Mouse (Mus musculus): Measurements from ENCODE around the gene Tgoln1. TPM values are rescaled to one million over a fixed set of nuclear protein-coding genes. Genes with fewer than 3 reads are reported as not detected.

The Tgoln1 gene
- total and polyA plus RNA-seq, 3 experiments = 29.0 to 68.0 (median 60.1) TPM

DNA sequence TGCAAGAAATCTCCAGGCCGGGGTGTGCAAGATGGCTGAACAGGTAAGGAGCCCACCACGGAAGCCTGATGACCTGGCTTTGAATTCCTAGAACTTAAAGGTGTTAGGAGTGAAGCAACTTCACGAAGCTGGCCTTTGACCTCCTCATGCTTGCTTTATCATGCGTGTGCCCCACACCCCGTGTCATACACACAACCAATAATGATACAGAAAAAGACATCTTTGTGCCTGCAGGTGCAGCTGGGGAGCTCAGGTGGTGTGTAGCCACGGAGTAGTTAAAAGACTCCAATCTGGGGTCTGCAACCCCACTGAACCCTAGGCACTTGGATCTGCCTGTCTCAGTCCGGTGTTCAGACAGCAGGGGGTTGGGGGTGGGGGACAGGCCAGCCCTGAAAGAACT, 51.3 kb downstream of the Tgoln1 start:
- Histone ChIP-seq H3K36me3 (ENCODE audit: control insufficient read depth, insufficient read depth, low read length) (no peaks in the 10 kb centered on the region), H3K4me1 (ENCODE audit: control insufficient read depth, insufficient read depth, low read length) (peaks cover 5% of the 10 kb centered on the region), H3K27me3 (ENCODE audit: control insufficient read depth, insufficient read depth, low read length) (no peaks in the 10 kb centered on the region), H3K4me3 (no peak overlapping the region), H3K9ac (ENCODE audit: low read depth, low read length) (no peak overlapping the region), H3K79me2 (replicated peaks; ENCODE audit: control insufficient read depth, insufficient read depth, low read length) (no peaks in the 10 kb centered on the region), H3K27ac (no peak overlapping the region; the same call in 1 of the 2 replicates)
- intact Hi-C loops (cut with DNase I) = no loop called here
- WGBS = 82% methylated on average over 7 of the region's 7 CpGs
- DNase-seq = no peak
- TF ChIP-seq EP300 (IDR thresholded peaks at IDR 0.05; ENCODE audit: insufficient read depth, low read depth, low read length) (no peak), POLR2A (IDR thresholded peaks at IDR 0.05; ENCODE audit: insufficient read depth, low read depth, low read length) (no peak), CTCF (IDR thresholded peaks at IDR 0.05) (no peak)

DNA sequence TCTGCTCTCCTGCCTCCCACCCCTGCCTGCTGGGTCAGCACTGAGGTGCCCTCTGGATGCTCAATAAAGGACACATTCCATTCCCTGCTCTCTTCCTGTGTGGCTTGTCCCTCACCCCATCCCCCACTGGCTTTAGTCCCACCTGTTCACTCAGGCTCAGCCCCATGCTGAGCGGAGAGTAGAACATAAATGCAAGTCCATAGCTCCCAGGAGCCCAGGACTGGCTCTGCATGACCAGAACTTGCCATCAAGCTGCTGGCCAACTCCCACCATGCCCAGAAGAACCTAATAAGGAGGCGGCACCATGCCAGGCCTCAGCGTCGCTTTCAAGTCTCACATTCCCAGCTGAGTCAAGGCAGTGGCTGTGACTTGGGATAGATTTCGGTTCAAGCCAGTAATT, 53.9 kb downstream of the Tgoln1 start:
- intact Hi-C loops (cut with DNase I) = no loop called here
- Histone ChIP-seq H3K79me2 (replicated peaks; ENCODE audit: control insufficient read depth, insufficient read depth, low read length) (no peaks in the 10 kb centered on the region), H3K27ac (no peak overlapping the region), H3K4me3 (no peak overlapping the region), H3K36me3 (ENCODE audit: control insufficient read depth, insufficient read depth, low read length) (no peaks in the 10 kb centered on the region), H3K4me1 (ENCODE audit: control insufficient read depth, insufficient read depth, low read length) (peaks cover 1% of the 10 kb centered on the region), H3K27me3 (ENCODE audit: control insufficient read depth, insufficient read depth, low read length) (no peaks in the 10 kb centered on the region), H3K9ac (ENCODE audit: low read depth, low read length) (no peak overlapping the region)
- DNase-seq = no peak
- TF ChIP-seq POLR2A (IDR thresholded peaks at IDR 0.05; ENCODE audit: insufficient read depth, low read depth, low read length) (no peak), EP300 (IDR thresholded peaks at IDR 0.05; ENCODE audit: insufficient read depth, low read depth, low read length) (no peak), CTCF (IDR thresholded peaks at IDR 0.05) (no peak)
- 76% methylated on average over 5 of the region's 5 CpGs for WGBS

DNA sequence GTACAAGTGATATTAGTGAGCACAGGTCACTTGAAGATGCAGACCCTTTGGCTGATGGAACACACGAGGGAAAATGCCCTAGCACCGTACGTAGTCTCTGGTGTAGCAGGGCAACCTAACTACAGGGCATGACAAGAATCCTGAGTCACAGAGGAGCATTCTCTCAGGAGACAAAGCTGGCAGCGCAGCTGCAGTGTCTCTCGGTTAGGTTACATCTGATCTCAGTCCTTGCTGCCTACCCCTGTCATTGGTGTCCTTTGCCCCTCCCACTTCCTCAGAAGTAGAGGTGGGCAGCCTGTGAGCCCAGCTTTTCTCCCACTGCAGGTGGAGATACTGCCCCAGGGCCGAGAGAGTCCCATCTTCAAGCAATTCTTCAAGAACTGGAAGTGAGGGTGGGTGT, 54.3 kb downstream of the Tgoln1 start:
- no peak overlapping the region for H3K27ac ChIP-seq
- 65% methylated on average over 6 of the region's 6 CpGs for whole genome bisulfite sequencing
- DNase-seq = no peak
- TF ChIP-seq CTCF (IDR thresholded peaks at IDR 0.05) (no peak), POLR2A (IDR thresholded peaks at IDR 0.05; ENCODE audit: insufficient read depth, low read depth, low read length) (no peak), EP300 (IDR thresholded peaks at IDR 0.05; ENCODE audit: insufficient read depth, low read depth, low read length) (no peak)
- H3K4me3 ChIP-seq = no peak overlapping the region
- H3K79me2 ChIP-seq (replicated peaks; ENCODE audit: control insufficient read depth, insufficient read depth, low read length) = no peaks in the 10 kb centered on the region
- H3K4me1 ChIP-seq (ENCODE audit: control insufficient read depth, insufficient read depth, low read length) = peaks cover 1% of the 10 kb centered on the region
- intact Hi-C loops (cut with DNase I) = no loop called here
- H3K27me3 ChIP-seq (ENCODE audit: control insufficient read depth, insufficient read depth, low read length) = no peaks in the 10 kb centered on the region
- H3K36me3 ChIP-seq (ENCODE audit: control insufficient read depth, insufficient read depth, low read length) = no peaks in the 10 kb centered on the region
- no peak overlapping the region for H3K9ac ChIP-seq (ENCODE audit: low read depth, low read length)

DNA sequence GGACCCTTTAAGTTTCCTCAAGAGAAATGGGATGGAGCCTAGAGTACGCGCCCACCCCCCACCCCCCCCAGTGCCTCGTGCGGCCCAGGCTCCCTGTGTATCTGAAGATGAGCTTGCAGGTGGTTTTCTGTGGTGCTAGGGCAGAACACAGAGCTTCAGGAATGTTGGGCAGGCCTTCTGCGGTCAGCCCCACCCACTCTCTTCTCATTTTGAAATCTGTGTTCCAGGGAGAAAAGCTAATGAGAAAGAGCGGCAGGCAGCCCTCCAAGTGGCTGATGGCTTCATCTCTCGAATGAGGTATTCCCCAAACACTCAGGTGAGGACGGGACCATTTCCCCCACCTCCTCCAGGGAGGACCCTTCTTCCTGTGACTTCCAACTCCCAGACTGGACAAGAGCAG, 56.0 kb downstream of the Tgoln1 start:
- no peaks in the 10 kb centered on the region for H3K36me3 ChIP-seq (ENCODE audit: control insufficient read depth, insufficient read depth, low read length)
- DNase-seq = no peak
- H3K79me2 ChIP-seq (replicated peaks; ENCODE audit: control insufficient read depth, insufficient read depth, low read length) = no peaks in the 10 kb centered on the region
- peaks cover under 1% of the 10 kb centered on the region for H3K4me1 ChIP-seq (ENCODE audit: control insufficient read depth, insufficient read depth, low read length)
- WGBS = 91% methylated on average over 8 of the region's 8 CpGs
- no peak overlapping the region for H3K27ac ChIP-seq
- H3K9ac ChIP-seq (ENCODE audit: low read depth, low read length) = no peak overlapping the region
- intact Hi-C loops (cut with DNase I) = no loop called here
- H3K27me3 ChIP-seq (ENCODE audit: control insufficient read depth, insufficient read depth, low read length) = no peaks in the 10 kb centered on the region
- TF ChIP-seq CTCF (IDR thresholded peaks at IDR 0.05) (no peak), POLR2A (IDR thresholded peaks at IDR 0.05; ENCODE audit: insufficient read depth, low read depth, low read length) (no peak), EP300 (IDR thresholded peaks at IDR 0.05; ENCODE audit: insufficient read depth, low read depth, low read length) (no peak)
- no peak overlapping the region for H3K4me3 ChIP-seq

Other genes with a start within 250 kb of the Tgoln1 start
- 10 to 100 TPM; 49.3 to 58.3 TPM for gene Vamp5, start 236.5 kb downstream of the Tgoln1 start, total RNA-seq (2021)
- gene Vamp5, start 236.5 kb downstream of the Tgoln1 start, polyA plus RNA-seq (2012; rRNA removed) = 99.6 and 116 TPM in 2 replicates
- gene Vamp8, start 226.3 kb downstream of the Tgoln1 start, total RNA-seq (2021) = 10 to 100 TPM; 69.3 to 78.8 TPM
- 85.6 and 112 TPM in 2 replicates for gene Vamp8, start 226.3 kb downstream of the Tgoln1 start, polyA plus RNA-seq (2012; rRNA removed)
- 10 to 100 TPM; 30.4 to 32.5 TPM for gene Ggcx, start 202.7 kb downstream of the Tgoln1 start, total RNA-seq (2021)
- gene Ggcx, start 202.7 kb downstream of the Tgoln1 start, polyA plus RNA-seq (2012; rRNA removed) = 19.3 and 26.1 TPM in 2 replicates
- 100 to 1,000 TPM; 129 to 151 TPM for gene Mat2a, start 177.4 kb downstream of the Tgoln1 start, total RNA-seq (2021)
- 93.0 and 162 TPM in 2 replicates for gene Mat2a, start 177.4 kb downstream of the Tgoln1 start, polyA plus RNA-seq (2012; rRNA removed)
- gene Sh2d6, start 95.3 kb downstream of the Tgoln1 start, total RNA-seq (2021) = not detected
- 0.21 TPM in 1 of 2 replicates, not detected in the other for gene Sh2d6, start 95.3 kb downstream of the Tgoln1 start, polyA plus RNA-seq (2012; rRNA removed)
- gene Capg, start 72.6 kb downstream of the Tgoln1 start, total RNA-seq (2021) = 10 to 100 TPM in 1 of 2 experiments, 1 to 10 TPM in 1; 9.5 to 10.8 TPM
- gene Capg, start 72.6 kb downstream of the Tgoln1 start, polyA plus RNA-seq (2012; rRNA removed) = 12.6 and 16.1 TPM in 2 replicates
- 10 to 100 TPM; 12.8 to 16.5 TPM for gene Elmod3, start 18.6 kb downstream of the Tgoln1 start, total RNA-seq (2021)
- gene Elmod3, start 18.6 kb downstream of the Tgoln1 start, polyA plus RNA-seq (2012; rRNA removed) = 25.5 and 32.8 TPM in 2 replicates
- 100 to 1,000 TPM; 155 to 181 TPM for gene Retsat, start 18.5 kb downstream of the Tgoln1 start, total RNA-seq (2021)
- gene Retsat, start 18.5 kb downstream of the Tgoln1 start, polyA plus RNA-seq (2012; rRNA removed) = 57.1 and 83.3 TPM in 2 replicates
- gene Tcf7l1, start 172.3 kb upstream of the Tgoln1 start, total RNA-seq (2021) = 10 to 100 TPM in 1 of 2 experiments, 1 to 10 TPM in 1; 8.8 to 10.0 TPM
- gene Tcf7l1, start 172.3 kb upstream of the Tgoln1 start, polyA plus RNA-seq (2012; rRNA removed) = 10.6 and 17.7 TPM in 2 replicates